Mouse (Mus musculus) lung, postnatal 4 days (tissue): Measurements from ENCODE around the gene Aph1c.
A peak's percentile ranks its signal among the peaks of the same experiment; 100 is the strongest.
"Not testable (repeated sequence)": the region's sequence is repeated elsewhere in the genome, so short reads cannot be mapped to it uniquely, and the experiment has no call there.

Experiments used
- DNase-seq, 2 experiments: peaks; one replicate each; pipeline ENCODE4 v3.0.0; 2021

Gene Aph1c

DNA sequence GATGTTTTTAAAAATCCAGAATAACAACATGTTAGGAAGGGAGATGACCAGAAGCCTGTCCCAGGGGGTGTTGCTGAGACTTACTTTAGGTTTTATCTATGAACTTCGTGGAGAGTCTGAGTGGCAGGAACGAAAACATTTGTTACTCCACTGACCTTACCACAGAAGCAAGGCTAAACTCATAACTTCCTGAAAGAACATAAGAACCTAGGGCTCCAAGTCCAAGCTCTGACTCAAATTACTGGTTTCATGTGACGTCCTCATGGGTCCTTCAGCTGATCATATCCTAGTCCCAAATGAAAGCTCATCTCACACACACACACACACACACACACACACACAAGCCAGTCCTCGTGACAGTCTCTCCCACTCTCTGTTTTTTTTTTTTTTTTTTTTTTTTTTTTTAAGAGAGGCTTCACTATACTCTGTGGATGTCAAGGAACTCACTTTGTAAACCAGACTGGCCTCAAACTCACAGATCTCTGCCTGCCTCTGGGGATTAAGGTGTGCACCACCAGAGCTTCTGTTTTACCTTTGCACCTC, 2.1 kb downstream of the Aph1c start:
- DNase-seq, result no peak

DNA sequence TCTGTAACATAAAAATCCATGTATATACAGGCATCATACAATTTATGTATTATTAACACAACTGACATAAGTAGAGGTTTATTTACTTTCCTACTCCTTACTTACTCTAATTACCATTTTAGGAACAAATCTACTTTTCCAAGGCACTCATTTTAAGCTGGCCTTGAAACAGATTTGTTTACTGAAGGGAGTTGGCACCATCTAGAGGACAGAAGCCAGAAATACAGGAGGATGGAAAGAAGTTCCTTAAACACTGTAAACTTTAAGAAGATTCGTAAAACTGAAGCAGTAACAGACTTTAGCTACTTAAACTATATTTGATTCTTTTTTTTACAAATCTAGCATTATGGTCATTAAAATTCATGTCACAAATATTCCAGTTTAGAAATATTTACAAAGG, 8.5 kb downstream of the Aph1c start:
- peak in 1 of 2 experiments; percentile 43 for DNase-seq

- DNase-seq, result not testable (repeated sequence)
Measured at GRCm38 (mm10) chr9:66822255-66822654, 12.3 kb downstream of the Aph1c start.

- DNase-seq, result no peak
Measured at GRCm38 (mm10) chr9:66820996-66821395, 13.5 kb downstream of the Aph1c start.

DNA sequence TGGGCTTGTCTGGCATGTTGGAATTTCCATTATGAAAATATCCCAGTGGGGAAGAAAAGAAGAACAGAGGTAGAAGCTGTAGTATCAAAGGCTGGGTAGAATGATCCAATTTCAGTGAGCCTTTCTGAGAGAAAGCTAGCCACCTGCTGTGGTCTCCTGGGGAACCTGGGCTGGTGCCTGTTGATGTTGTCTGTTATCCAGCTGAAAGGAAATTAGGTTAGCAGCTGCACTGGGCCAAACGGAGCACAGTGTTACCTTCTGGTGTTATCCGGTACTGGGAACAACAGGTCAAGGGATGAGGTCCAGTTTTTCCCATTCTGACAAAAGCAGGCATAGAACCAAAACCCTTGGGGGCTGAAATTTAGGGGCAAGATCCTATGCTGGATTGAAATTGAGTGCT, 21.1 kb downstream of the Aph1c start:
- no peak for DNase-seq

DNA sequence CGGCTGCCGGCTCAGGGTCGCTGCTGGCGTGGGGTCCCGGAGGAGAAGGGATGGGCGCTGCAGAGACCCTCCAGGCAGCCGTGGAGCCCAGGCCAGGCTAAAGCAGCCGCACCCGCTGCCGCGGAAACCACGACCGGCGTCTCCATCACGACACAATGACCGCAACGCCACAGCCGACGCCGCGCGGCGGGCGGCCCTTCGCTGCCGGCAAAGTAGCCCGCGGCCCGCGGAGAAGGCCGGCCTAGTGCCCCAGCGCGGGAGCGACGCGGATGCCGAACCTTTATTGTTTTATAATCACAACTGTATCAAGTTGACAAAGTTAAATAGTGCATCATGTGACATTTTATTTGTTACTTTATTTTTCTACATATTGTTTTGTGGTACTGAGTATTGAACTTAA, 28.6 kb downstream of the Aph1c start:
- peak in 1 of 2 experiments; percentile 23 for DNase-seq

- no peak for DNase-seq
Measured at GRCm38 (mm10) chr9:66801947-66802346, 32.6 kb downstream of the Aph1c start.

- DNase-seq, result no peak
Measured at GRCm38 (mm10) chr9:66796739-66797138, 37.8 kb downstream of the Aph1c start, which contains the start of gene Gm10647. Gm10647 (plus strand) TSS chr9:66797039.

GRCm38 (mm10) chr9:66795464-66796324, 38.8 kb downstream of the Aph1c start, which contains the start of gene Aph1b:
Aph1b (minus strand) TSS chr9:66795490.
- peak; percentile 96 to 98 for DNase-seq

GRCm38 (mm10) chr9:66794629-66795463, 39.7 kb downstream of the Aph1c start:
- no peak for DNase-seq

DNA sequence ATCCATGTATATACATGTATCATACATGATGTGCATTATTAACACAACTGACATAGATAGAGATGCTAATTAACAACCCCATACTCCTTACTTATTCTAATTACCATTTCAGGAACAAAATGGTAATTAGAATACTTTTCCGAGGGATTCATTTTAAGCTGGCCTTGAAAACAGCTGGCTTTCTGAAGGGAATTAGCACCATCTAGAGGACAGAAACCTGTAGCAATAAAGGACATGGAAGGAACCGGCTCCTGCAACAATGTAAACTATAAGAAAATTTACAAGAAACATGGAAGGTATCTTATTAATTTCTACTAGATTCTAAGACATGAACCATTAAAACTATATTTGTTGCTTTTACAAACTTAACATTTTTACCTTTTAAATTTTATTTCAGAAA, 46.7 kb downstream of the Aph1c start:
- peak in 1 of 2 experiments; percentile 12 for DNase-seq

- DNase-seq, result peak in 1 of 2 experiments; percentile 27
Measured at GRCm38 (mm10) chr9:66784552-66784951, 50.0 kb downstream of the Aph1c start.

GRCm38 (mm10) chr9:66770701-66771100, 63.8 kb downstream of the Aph1c start:
- no peak for DNase-seq

- DNase-seq, result peak in 1 of 2 experiments; percentile 16
Measured at GRCm38 (mm10) chr9:66769275-66769674, 65.3 kb downstream of the Aph1c start.

GRCm38 (mm10) chr9:66768721-66769120, 65.8 kb downstream of the Aph1c start:
- DNase-seq, result no peak
